Mouse (Mus musculus): ENCODE measurements at regions not wholly inside any gene's neighbourhood (a gene's known extent, or its start where the extent isn't known, plus 50 kb on each side); places are given as distances from the start of the nearest gene placed in this dataset.

DNA sequence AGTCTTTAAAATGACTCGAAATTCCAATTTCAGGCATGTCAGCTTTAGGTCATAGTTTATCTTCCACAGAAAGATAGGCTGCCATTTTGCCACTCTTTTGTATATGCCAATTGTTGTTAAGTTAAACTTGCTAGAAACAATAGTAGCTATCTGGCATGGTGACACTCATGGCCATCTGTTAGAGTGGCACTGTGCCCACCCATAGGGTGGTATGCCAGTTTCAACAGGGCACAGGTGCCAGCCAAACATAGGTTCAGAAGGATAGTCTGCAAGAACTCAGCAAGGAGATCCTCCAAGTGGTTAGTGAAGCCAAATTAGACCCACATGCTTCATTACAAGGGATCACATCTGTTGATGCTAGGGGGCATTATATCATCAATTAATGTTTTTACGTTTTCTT is 135.8 kb upstream of the Gm6812 start:
- H3K27me3 ChIP-seq (ENCODE audit: control insufficient read depth, insufficient read depth, low read length): no peaks in the 10 kb centered on the region
- no peak for TF ChIP-seq CTCF (IDR thresholded peaks at IDR 0.05; ENCODE audit: borderline replicate concordance, insufficient read depth, low read depth, low read length)
- no peak for TF ChIP-seq POLR2A (IDR thresholded peaks at IDR 0.05; ENCODE audit: borderline replicate concordance, insufficient read depth, low read length)
- H3K4me3 ChIP-seq (replicated peaks; ENCODE audit: insufficient read depth, low read depth, low read length): no peak overlapping the region
- 10% methylated on average over 2 of the region's 2 CpGs for WGBS
- H3K27ac ChIP-seq (ENCODE audit: insufficient read depth, low read length): no peak overlapping the region
- DNase-seq: peak; percentile 79
- H3K4me1 ChIP-seq (ENCODE audit: control insufficient read depth, insufficient read depth, low read length): no peaks in the 10 kb centered on the region

DNA sequence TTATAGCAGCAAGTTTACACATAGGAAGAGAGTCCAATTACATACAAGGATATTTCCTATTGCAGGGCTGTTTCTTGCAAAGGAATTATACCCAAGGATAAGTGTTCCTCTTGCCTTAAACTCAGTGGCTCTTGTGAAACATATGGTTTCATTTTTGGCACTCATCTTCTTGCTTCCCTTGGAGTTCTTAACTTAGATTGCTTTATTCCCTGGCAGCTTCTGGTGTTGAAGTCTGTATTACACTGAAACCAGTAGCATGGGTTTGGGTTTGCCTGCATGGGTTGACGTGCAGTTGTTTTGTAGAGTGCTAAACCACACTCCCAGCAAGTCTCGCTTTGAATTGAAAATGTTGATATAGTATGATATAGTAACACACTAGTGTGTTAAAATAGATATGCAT is 116.3 kb upstream of the Gm6812 start:
- DNase-seq: no peak

GRCm38 (mm10) chrX:69007986-69008385 is 115.1 kb upstream of the Gm6812 start:
- H3K4me1 ChIP-seq (ENCODE audit: control insufficient read depth, insufficient read depth, low read length): peaks cover 2% of the 10 kb centered on the region; the same call in 1 of the 2 replicates
- WGBS: 17% methylated on average over 4 of the region's 4 CpGs
- H3K4me3 ChIP-seq (replicated peaks; ENCODE audit: insufficient read depth, low read depth, low read length): no peak overlapping the region
- H3K27me3 ChIP-seq (ENCODE audit: control insufficient read depth, insufficient read depth, low read length): no peaks in the 10 kb centered on the region
- TF ChIP-seq POLR2A (IDR thresholded peaks at IDR 0.05; ENCODE audit: borderline replicate concordance, insufficient read depth, low read length): no peak
- TF ChIP-seq CTCF (IDR thresholded peaks at IDR 0.05; ENCODE audit: borderline replicate concordance, insufficient read depth, low read depth, low read length): no peak
- H3K27ac ChIP-seq (ENCODE audit: insufficient read depth, low read length): no peak overlapping the region
- peak in 1 of 2 experiments; percentile 44 for DNase-seq

More for the DNA sequence above, 116.3 kb upstream of the Gm6812 start:
- TF ChIP-seq CTCF (IDR thresholded peaks at IDR 0.05; ENCODE audit: borderline replicate concordance, insufficient read depth, low read depth, low read length): no peak
- TF ChIP-seq POLR2A (IDR thresholded peaks at IDR 0.05; ENCODE audit: borderline replicate concordance, insufficient read depth, low read length): no peak
- Histone ChIP-seq H3K27ac (ENCODE audit: insufficient read depth, low read length) (no peak overlapping the region), H3K4me3 (replicated peaks; ENCODE audit: insufficient read depth, low read depth, low read length) (no peak overlapping the region), H3K27me3 (ENCODE audit: control insufficient read depth, insufficient read depth, low read length) (no peaks in the 10 kb centered on the region), H3K4me1 (ENCODE audit: control insufficient read depth, insufficient read depth, low read length) (peaks cover 2% of the 10 kb centered on the region; the same call in 1 of the 2 replicates)
- WGBS: 81% methylated on average over 2 of the region's 2 CpGs
